Mouse (Mus musculus): ENCODE results near the gene Cdc14b.

DNA sequence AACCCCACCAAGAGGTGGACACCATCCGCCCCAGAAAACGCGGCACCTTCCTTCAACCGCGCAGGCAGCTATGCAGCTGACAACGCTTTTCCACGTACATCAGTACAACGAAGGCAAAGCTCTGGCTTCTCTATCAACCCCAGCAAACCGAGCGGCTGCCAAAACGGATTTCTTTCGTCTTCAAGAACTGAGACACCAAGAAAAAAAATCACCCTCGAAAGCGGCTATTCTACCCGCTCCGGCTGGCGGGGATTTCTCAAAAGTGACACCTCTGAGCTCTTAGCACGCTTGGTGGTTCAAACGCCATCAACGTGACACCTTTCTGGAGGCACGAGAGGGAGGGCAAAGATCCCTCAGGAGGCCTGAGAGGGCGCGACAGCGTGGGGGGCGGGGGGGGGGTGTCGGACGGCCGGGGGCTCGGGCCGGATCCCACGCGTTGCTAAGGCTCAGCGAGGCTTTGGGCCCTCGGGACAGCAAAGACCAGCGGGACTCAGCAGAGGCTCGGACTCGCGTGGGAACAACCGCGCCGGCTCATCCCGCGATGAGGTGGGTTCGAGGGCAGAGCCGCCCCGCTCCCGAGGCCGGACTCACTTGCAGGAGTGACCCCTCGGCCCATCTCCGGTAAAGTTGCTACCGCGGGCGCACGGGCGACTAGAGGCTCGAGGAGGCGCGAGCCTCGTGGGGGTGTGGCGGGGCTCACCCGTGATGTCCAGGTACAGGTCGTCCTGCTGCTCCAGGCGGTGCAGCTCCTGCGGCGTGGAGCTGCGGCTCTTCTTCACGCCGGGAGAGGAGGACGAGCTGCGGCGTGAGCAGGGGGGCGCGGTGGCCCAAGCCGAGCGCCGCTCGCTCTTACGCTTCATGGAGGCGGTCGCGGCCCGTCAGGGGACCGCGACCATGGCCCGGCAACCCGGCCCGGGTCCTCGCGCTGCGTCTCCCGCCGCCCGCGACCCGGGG is 922 bp downstream of the Cdc14b start:
- TF ChIP-seq CTCF (conservative IDR thresholded peaks at IDR 0.05; ENCODE audit: low read length) (no peak), NANOG (IDR thresholded peaks at IDR 0.05; ENCODE audit: borderline replicate concordance, low read length) (no peak), POU5F1 (IDR thresholded peaks at IDR 0.05; ENCODE audit: borderline replicate concordance, low read length) (no peak)
